Mouse (Mus musculus): ENCODE data around the gene Ctnna3. TPM values are rescaled to one million over a fixed set of nuclear protein-coding genes. Genes with fewer than 3 reads are reported as not detected.

Gene Ctnna3
- polyA plus RNA-seq, 1 experiment from 2014 or later: 0.26 TPM

DNA sequence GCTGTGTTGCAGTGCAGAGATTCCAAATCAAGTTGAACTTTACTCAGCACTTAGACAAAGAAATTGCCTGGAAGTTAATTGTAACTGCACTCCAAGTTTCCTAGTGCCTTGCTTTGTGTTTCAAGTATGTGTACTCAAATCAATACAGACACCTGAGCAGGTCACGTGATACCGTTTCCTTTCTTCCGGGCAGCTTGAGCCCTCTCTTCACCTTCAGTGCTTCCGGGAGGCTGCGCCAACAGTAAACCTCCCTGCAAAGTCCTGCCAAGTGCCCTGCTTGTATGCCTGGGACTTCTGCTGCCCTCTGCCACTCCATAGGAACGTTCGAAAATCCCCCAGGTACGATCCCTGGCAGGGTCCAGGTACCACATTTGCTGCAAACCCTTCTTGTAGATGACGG is 223.0 kb downstream of the Ctnna3 start:
- Histone ChIP-seq H3K27ac (no peak overlapping the region), H3K27me3 (no peaks in the 10 kb centered on the region), H3K9ac (no peak overlapping the region)

DNA sequence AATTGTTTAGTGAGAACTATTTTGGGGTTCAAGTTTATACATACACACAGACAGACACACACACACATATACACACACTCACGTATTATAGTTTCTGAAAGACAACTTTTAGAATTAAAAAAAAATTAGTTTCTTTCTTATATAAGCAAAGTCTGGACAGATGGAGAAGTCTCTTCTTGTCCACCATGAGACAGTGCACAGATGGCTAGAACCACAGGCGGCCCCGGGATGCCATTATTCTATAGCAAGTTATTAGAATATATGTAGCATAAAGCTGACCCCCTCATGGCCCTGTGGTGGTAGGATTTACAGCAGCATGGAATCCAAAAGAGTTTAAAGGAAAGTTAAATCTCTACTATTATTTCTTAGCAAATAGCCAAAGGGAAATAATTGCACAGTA is 223.7 kb downstream of the Ctnna3 start:
- Histone ChIP-seq H3K9me3 (replicated peaks) (no peaks in the 10 kb centered on the region), H3K4me1 (no peaks in the 10 kb centered on the region), H3K4me3 (no peak overlapping the region), H3K27ac (no peak overlapping the region), H3K4me2 (no peak overlapping the region), H3K27me3 (no peaks in the 10 kb centered on the region), H3K36me3 (ENCODE audit: poor library complexity, severe bottlenecking) (no peaks in the 10 kb centered on the region), H3K9ac (no peak overlapping the region)
- no peak for ATAC-seq
- 88% methylated on average over 3 of the region's 3 CpGs for WGBS

More for the DNA sequence above, 223.0 kb downstream of the Ctnna3 start:
- Histone ChIP-seq H3K4me1 (no peaks in the 10 kb centered on the region), H3K36me3 (ENCODE audit: poor library complexity, severe bottlenecking) (no peaks in the 10 kb centered on the region), H3K4me2 (no peak overlapping the region), H3K4me3 (no peak overlapping the region), H3K9me3 (replicated peaks) (no peaks in the 10 kb centered on the region)
- 79% methylated on average over 9 of the region's 9 CpGs for WGBS
- ATAC-seq: no peak

DNA sequence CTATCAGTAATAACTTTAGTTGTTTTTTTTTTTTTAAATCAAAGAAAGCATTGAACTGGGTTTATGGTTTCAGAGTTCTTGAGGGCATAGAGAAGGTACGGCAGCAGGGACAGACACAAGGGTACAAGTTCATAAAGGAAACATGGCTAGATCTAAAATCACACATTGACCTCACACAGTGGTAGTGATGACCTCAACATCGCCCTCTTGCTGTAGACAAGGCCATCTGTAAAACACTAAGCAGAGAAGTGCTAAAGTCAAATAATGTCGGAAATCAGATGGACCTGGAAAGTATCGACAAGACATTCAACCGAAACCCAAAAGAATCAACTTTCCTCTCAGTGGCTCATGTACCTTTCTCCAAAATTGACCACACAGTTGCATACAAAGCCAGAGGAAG is 224.7 kb downstream of the Ctnna3 start:
- H3K27me3 ChIP-seq: no peaks in the 10 kb centered on the region
- H3K4me3 ChIP-seq: no peak overlapping the region
- H3K4me2 ChIP-seq: no peak overlapping the region
- H3K27ac ChIP-seq: no peak overlapping the region
- H3K9ac ChIP-seq: no peak overlapping the region
- WGBS: 94% methylated on average over 5 of the region's 5 CpGs
- H3K9me3 ChIP-seq (replicated peaks): no peaks in the 10 kb centered on the region
- H3K36me3 ChIP-seq (ENCODE audit: poor library complexity, severe bottlenecking): no peaks in the 10 kb centered on the region
- ATAC-seq: no peak
- no peaks in the 10 kb centered on the region for H3K4me1 ChIP-seq

DNA sequence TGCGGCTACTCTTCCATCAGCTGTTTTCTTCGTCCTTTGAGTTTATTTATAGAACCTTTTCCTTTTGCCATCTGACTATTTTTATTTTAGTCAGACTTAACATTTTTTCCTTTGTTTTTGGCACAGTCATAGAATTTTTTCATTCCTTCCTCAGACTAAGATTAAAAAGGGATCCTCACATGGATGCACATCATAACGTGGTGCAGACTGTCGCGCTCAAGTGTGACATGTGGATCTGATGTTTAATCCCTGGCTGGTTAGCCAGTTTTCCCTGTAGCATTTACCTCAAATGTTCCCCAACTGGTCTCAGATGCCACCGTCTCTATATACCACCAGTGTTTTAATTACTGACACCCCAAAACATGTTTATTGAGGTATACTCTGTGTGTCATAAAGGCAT is 246.4 kb downstream of the Ctnna3 start:
- Histone ChIP-seq H3K4me2 (no peak overlapping the region), H3K27me3 (no peaks in the 10 kb centered on the region), H3K27ac (no peak overlapping the region), H3K9ac (no peak overlapping the region), H3K4me3 (no peak overlapping the region), H3K4me1 (no peaks in the 10 kb centered on the region), H3K36me3 (ENCODE audit: poor library complexity, severe bottlenecking) (no peaks in the 10 kb centered on the region), H3K9me3 (replicated peaks) (no peaks in the 10 kb centered on the region)
- no peak for ATAC-seq
- 92% methylated on average over 6 of the region's 6 CpGs for WGBS

DNA sequence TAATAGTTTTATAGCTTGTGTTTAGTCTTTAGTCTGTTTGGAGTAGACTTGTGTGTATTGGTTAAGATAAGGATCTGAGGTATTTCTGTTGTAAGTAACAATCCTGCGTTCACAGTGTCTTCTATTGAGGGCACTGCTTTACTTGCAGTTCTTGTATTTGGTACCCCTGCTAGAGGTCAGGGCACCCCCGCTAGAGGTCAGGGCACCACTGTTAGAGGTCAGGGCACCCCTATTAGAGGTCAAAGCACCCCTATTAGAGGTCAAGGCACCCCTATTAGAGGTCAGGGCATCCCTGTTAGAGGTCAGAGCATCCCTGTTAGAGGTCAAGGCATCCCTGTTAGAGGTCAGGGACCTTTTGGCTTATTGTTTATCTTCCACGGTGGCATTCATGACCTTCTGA is 259.3 kb downstream of the Ctnna3 start:
- WGBS: 43% methylated on average over 3 of the region's 3 CpGs
- H3K27me3 ChIP-seq: no peaks in the 10 kb centered on the region
- no peak overlapping the region for H3K27ac ChIP-seq
- no peak overlapping the region for H3K9ac ChIP-seq
- no peak overlapping the region for H3K4me3 ChIP-seq
- H3K4me1 ChIP-seq: no peaks in the 10 kb centered on the region
- no peaks in the 10 kb centered on the region for H3K9me3 ChIP-seq (replicated peaks)
- ATAC-seq: no peak
- H3K36me3 ChIP-seq (ENCODE audit: poor library complexity, severe bottlenecking): no peaks in the 10 kb centered on the region
- H3K4me2 ChIP-seq: no peak overlapping the region

DNA sequence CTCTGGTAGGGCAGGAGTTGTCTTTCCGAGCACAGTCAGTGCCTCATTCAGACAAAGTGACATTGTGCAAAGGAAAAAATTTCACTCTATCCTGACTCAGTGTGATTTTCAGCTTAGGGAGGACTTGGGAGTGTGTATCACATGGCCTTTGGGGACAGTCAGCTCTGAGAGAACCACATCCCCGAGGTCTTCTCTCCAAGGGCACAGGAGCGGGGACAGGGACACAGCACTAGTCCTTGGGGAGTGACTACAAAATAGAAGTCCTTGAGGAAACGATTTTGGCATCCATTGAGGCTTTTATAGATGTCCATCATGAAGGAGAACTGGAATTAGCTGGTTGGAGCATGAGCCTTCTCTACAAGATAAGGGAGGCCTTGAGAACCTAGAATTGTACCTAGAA is 259.8 kb downstream of the Ctnna3 start:
- no peak overlapping the region for H3K9ac ChIP-seq
- no peaks in the 10 kb centered on the region for H3K9me3 ChIP-seq (replicated peaks)
- WGBS: 58% methylated on average over 4 of the region's 4 CpGs

DNA sequence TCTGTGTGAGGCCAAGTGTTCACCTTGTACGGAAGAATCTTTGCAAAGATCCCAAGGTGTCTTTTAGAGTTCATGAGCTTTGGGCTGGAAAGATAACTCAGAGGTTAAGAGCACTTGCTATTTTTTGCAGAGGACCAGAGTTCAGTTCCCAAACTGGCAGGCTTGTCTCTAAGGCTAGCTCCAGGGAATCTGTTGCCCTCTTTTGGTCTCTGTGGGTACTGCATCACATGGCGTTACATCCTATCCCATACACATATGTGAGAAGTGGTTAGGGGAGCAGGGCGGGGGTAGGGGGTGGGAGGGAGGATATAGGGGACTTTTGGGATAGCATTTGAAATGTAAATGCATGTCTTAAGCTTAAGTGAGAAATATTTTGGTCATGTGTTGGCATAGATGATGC is 262.1 kb downstream of the Ctnna3 start:
- H3K9me3 ChIP-seq (replicated peaks): no peaks in the 10 kb centered on the region
- no peak overlapping the region for H3K4me2 ChIP-seq
- no peaks in the 10 kb centered on the region for H3K4me1 ChIP-seq
- H3K27me3 ChIP-seq: no peaks in the 10 kb centered on the region
- H3K4me3 ChIP-seq: no peak overlapping the region
- WGBS: 58% methylated on average over 3 of the region's 3 CpGs
- ATAC-seq: no peak
- H3K9ac ChIP-seq: no peak overlapping the region
- no peaks in the 10 kb centered on the region for H3K36me3 ChIP-seq (ENCODE audit: poor library complexity, severe bottlenecking)
- H3K27ac ChIP-seq: no peak overlapping the region

More for the DNA sequence above, 259.8 kb downstream of the Ctnna3 start:
- H3K36me3 ChIP-seq (ENCODE audit: poor library complexity, severe bottlenecking): no peaks in the 10 kb centered on the region
- H3K4me1 ChIP-seq: no peaks in the 10 kb centered on the region
- no peaks in the 10 kb centered on the region for H3K27me3 ChIP-seq
- ATAC-seq: no peak
- no peak overlapping the region for H3K4me3 ChIP-seq
- H3K4me2 ChIP-seq: no peak overlapping the region
- no peak overlapping the region for H3K27ac ChIP-seq

DNA sequence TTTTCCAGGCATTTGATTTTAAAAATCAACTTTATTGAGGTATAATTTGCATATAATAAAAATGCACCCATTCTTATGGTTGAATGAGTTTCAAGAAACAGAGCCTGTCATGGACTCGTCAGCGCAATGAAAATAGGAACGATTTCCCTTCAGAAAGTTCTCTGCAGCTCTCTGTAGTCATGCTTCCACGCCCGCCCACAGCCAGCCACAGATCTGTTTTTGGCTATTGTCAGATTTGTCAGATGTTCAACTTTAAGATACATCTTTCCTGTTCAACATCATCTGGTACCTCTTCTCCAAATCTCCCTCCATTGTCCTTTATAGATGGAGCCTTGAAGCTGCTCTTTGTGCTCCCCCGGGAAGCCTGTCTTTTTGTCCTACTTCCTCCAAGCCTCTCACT is 280.3 kb downstream of the Ctnna3 start:
- Histone ChIP-seq H3K27ac (no peak overlapping the region), H3K9ac (no peak overlapping the region), H3K4me3 (no peak overlapping the region), H3K36me3 (ENCODE audit: poor library complexity, severe bottlenecking) (no peaks in the 10 kb centered on the region), H3K27me3 (no peaks in the 10 kb centered on the region), H3K4me2 (no peak overlapping the region), H3K9me3 (replicated peaks) (no peaks in the 10 kb centered on the region), H3K4me1 (no peaks in the 10 kb centered on the region)
- 79% methylated on average over 6 of the region's 6 CpGs for WGBS
- no peak for ATAC-seq

DNA sequence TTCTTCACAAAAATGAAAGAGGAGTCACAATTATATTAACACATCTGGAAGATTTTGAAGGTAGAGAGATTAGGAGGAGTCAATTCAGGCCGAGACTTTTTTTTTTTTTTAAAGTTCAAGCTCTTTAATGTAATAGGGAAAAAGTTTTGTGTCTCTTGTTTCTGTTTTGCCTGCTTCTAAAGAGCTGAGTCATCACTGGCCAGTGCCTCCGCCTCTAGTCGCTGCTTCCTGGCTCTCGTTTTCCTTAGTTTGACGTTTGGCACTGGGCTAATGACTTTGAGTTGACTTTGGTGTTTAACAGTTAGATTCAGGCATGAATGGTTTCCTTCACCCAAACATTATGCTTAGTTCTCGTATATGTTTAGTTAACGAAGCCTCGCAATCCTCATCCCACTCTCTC is 282.6 kb downstream of the Ctnna3 start:
- no peaks in the 10 kb centered on the region for H3K4me1 ChIP-seq
- no peak overlapping the region for H3K4me2 ChIP-seq
- no peaks in the 10 kb centered on the region for H3K27me3 ChIP-seq
- no peak overlapping the region for H3K4me3 ChIP-seq
- H3K9ac ChIP-seq: no peak overlapping the region
- no peak overlapping the region for H3K27ac ChIP-seq
- no peaks in the 10 kb centered on the region for H3K9me3 ChIP-seq (replicated peaks)
- ATAC-seq: no peak
- H3K36me3 ChIP-seq (ENCODE audit: poor library complexity, severe bottlenecking): no peaks in the 10 kb centered on the region
- 75% methylated on average over 8 of the region's 8 CpGs for WGBS

DNA sequence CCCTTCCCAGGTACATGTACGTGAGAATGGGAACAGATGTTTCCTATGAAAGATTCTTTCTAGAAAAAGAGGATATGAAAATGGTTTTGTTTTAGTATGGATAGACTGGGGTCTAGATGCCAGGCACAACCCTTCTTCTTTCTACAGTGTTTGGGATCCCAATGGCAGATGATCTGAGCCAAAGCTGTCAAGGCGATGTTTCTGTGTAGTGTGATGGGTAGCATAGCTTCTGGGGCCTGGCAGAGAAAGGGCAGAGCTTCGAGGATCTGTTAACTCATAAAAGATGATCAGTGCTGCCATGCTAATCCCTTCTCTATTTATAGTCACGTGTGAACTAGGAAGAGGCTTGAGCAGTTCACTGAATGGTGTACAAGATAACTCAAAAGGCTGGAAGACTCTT is 284.3 kb downstream of the Ctnna3 start:
- H3K4me1 ChIP-seq: no peaks in the 10 kb centered on the region
- 83% methylated on average over 4 of the region's 4 CpGs for WGBS
- no peak overlapping the region for H3K27ac ChIP-seq
- H3K4me3 ChIP-seq: no peak overlapping the region
- H3K9me3 ChIP-seq (replicated peaks): no peaks in the 10 kb centered on the region
- no peaks in the 10 kb centered on the region for H3K36me3 ChIP-seq (ENCODE audit: poor library complexity, severe bottlenecking)
- no peak for ATAC-seq
- no peak overlapping the region for H3K9ac ChIP-seq
- no peaks in the 10 kb centered on the region for H3K27me3 ChIP-seq
- no peak overlapping the region for H3K4me2 ChIP-seq

DNA sequence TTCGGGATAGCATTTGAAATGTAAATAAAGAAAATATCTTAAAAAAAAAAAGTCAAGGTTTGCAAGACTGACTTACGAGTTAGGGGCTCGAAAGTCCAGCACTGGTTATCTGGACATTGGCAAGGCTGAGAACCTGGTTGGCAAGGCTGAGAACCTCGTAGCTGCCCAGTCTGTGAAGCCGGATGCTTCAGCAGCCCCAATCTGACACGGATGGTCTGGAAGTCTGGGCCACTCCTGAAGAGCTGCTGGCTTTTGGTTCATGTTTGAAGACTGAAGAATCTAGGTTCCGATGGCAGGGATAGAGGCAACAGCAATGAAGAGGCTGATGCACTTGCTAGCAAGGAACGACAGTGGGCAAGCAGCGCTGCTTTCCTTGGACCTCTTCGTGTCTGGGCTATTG is 339.0 kb downstream of the Ctnna3 start:
- ATAC-seq: no peak
- 91% methylated on average over 10 of the region's 10 CpGs for WGBS

DNA sequence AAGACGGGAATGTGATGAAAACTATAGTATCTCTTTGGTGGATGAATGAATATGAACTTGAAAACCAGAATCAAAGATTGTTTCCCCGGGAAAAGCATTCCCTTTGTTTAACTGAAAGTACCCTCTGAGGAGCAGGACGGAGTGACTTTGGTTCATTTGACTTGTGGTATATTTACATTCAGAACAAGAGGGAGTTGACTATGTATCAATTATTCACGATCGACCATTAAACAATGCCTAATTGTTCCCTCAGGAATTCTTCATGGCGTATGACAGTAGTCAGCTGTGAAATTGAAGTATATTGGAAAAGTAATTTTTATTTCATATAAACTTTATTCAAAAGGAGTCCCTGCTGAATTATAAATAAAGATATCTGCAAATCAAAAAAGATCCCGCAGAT is 341.8 kb downstream of the Ctnna3 start:
- Histone ChIP-seq H3K4me1 (no peaks in the 10 kb centered on the region), H3K4me3 (no peak overlapping the region)

More for the DNA sequence above, 339.0 kb downstream of the Ctnna3 start:
- Histone ChIP-seq H3K4me1 (no peaks in the 10 kb centered on the region), H3K9ac (no peak overlapping the region), H3K4me3 (no peak overlapping the region), H3K9me3 (replicated peaks) (no peaks in the 10 kb centered on the region), H3K4me2 (no peak overlapping the region), H3K27ac (no peak overlapping the region), H3K36me3 (ENCODE audit: poor library complexity, severe bottlenecking) (no peaks in the 10 kb centered on the region), H3K27me3 (no peaks in the 10 kb centered on the region)

DNA sequence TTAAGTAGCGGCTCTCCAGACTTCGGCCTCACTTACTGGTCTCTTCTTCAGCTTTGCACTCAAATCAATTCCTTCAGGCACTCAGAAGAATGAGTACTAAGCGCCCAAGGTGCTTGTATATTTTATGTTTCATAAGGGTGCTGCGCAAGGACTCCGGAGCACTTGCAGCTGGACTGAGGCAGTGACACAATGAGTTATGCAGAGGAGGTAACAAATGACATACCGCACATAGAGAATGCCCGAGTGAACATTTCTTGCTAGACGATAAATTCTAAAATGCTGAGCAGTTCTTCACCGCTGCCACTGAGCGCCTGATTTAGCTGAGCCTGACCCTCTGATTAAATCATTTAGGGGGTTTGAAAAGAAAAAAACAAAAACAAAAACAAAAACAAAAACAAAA is 342.2 kb downstream of the Ctnna3 start:
- Histone ChIP-seq H3K4me2 (no peak overlapping the region), H3K4me1 (no peaks in the 10 kb centered on the region), H3K9ac (no peak overlapping the region), H3K9me3 (replicated peaks) (no peaks in the 10 kb centered on the region), H3K27me3 (no peaks in the 10 kb centered on the region), H3K36me3 (ENCODE audit: poor library complexity, severe bottlenecking) (no peaks in the 10 kb centered on the region), H3K27ac (no peak overlapping the region), H3K4me3 (no peak overlapping the region)
- 93% methylated on average over 10 of the region's 10 CpGs for WGBS
- ATAC-seq: no peak

More for the DNA sequence above, 341.8 kb downstream of the Ctnna3 start:
- no peak overlapping the region for H3K4me2 ChIP-seq
- H3K9me3 ChIP-seq (replicated peaks): no peaks in the 10 kb centered on the region
- 83% methylated on average over 7 of the region's 7 CpGs for WGBS
- H3K9ac ChIP-seq: no peak overlapping the region
- ATAC-seq: no peak
- no peaks in the 10 kb centered on the region for H3K36me3 ChIP-seq (ENCODE audit: poor library complexity, severe bottlenecking)
- H3K27ac ChIP-seq: no peak overlapping the region
- H3K27me3 ChIP-seq: no peaks in the 10 kb centered on the region
